Mouse (Mus musculus): ENCODE results near the gene Neurl1a.

DNA sequence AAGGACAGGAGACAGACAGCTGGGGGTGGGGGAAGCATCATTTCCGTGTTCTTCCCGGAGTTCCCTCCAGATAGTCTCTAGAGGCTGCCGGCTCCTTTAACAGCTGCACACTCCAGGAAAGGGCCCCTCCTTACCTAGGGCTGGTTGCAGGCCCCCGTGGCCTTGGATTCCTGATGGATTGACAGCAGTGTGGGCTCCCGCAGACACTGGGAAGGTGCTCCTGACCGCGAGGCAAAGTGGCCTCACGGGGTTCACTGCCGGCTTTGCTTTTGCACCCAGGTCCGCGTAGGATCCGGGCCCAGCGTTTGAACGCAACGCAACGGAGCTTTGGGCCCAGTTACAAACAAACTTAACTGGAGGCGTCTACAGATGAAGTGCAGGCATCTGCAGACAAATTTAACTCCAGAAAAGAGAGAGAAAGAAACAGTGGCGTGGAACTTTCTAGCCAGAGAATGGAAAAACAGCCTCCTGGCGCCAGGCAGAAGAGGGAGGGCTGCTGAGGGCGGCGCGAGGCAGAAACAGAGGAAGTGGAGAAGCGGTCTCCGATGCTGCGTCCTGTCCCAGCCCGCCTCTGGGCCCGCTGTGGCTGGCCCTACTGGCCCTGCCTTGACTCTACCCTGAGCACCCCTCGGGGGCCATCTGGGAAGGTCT is 40.7 kb upstream of the Neurl1a start, which contains the start of gene Calhm2:
- TF ChIP-seq POLR2A (IDR thresholded peaks at IDR 0.05; ENCODE audit: low read depth, low read length) (no peak), CTCF (conservative IDR thresholded peaks at IDR 0.05; ENCODE audit: insufficient read depth, insufficient read length, low read depth, low read length) (no peak)
